Mouse (Mus musculus) MEL (cell line): Measurements from ENCODE around the gene Tpmt. TPM values are rescaled to one million over a fixed set of nuclear protein-coding genes. Genes with fewer than 3 reads are reported as not detected.

Source experiments
- DNase-seq: peaks from one replicate; pipeline ENCODE4 v3.0.0; 2011; ENCODE audit warnings: low read depth, low spot score
- H3K27ac ChIP-seq: 2 replicates; pipeline ENCODE4 v1.5.1; 2012; ENCODE audit warnings: low read depth, mild to moderate bottlenecking, control low read depth, low read length, moderate library complexity; ENCODE audit not compliant: control insufficient read depth
- H3K27me3 ChIP-seq, 2 experiments: fragments of 150-350 bp in 1 of 2; sonication (generic) in 1 of 2; 2 replicates each; pipeline ENCODE4 v1.6.1; 2012; ENCODE audit warnings: low read length in 2 of 2, mild to moderate bottlenecking in 2 of 2, improper control_type of control experiment in 1 of 2, moderate library complexity in 1 of 2; ENCODE audit not compliant: insufficient read depth in 2 of 2, control insufficient read depth in 1 of 2
- H3K36me3 ChIP-seq, 2 experiments: 2 replicates each; pipeline ENCODE4 v1.6.1; 2012 to 2014; ENCODE audit warnings: low read length in 2 of 2, improper control_type of control experiment in 1 of 2, inconsistent platforms in 1 of 2, mild to moderate bottlenecking in 1 of 2; ENCODE audit not compliant: insufficient read depth in 2 of 2, control insufficient read depth in 1 of 2
- H3K4me1 ChIP-seq, 2 experiments: fragments of 150-350 bp in 1 of 2; sonication (generic) in 1 of 2; 2 replicates each; pipeline ENCODE4 v1.6.1; 2012; ENCODE audit warnings: low read length in 2 of 2, improper control_type of control experiment in 1 of 2, mild to moderate bottlenecking in 1 of 2; ENCODE audit not compliant: insufficient read depth in 2 of 2, control insufficient read depth in 1 of 2
- H3K4me3 ChIP-seq, 2 experiments: fragments of 150-350 bp in 1 of 2; sonication (generic) in 1 of 2; 2 replicates each; pipeline ENCODE4 v1.5.1; 2012; ENCODE audit warnings: low read depth in 2 of 2, low read length in 2 of 2, mild to moderate bottlenecking in 2 of 2, moderate library complexity in 2 of 2, control low read depth in 1 of 2, improper control_type of control experiment in 1 of 2; ENCODE audit not compliant: control insufficient read depth in 1 of 2, insufficient read depth in 1 of 2
- H3K79me2 ChIP-seq: 2 replicates; pipeline ENCODE4 v1.6.1; 2012; ENCODE audit warnings: mild to moderate bottlenecking, low read length, moderate library complexity; ENCODE audit not compliant: control insufficient read depth, poor library complexity, insufficient read depth
- H3K9ac ChIP-seq: 2 replicates; pipeline ENCODE4 v1.6.1; 2012; ENCODE audit warnings: low read depth, mild to moderate bottlenecking, control low read depth, low read length, moderate library complexity; ENCODE audit not compliant: control insufficient read depth, poor library complexity, severe bottlenecking
- H3K9me3 ChIP-seq: fragments of 150-350 bp; sonication (generic); replicated peaks from 2 replicates; pipeline ENCODE4 v1.6.1; 2012; ENCODE audit warnings: mild to moderate bottlenecking, low read length, improper control_type of control experiment, moderate library complexity; ENCODE audit not compliant: insufficient read depth
- CHD1 ChIP-seq: IDR thresholded peaks from 2 replicates; pipeline ENCODE4 v1.6.1; 2012; ENCODE audit warnings: low read depth, mild to moderate bottlenecking, inconsistent platforms, low read length, improper control_type of control experiment
- CHD2 ChIP-seq: IDR thresholded peaks from 2 replicates; pipeline ENCODE4 v1.6.1; 2011; ENCODE audit warnings: low read length, improper control_type of control experiment
- E2F4 ChIP-seq: IDR thresholded peaks from 2 replicates; pipeline ENCODE4 v1.6.1; 2011; ENCODE audit warnings: low read depth, low read length, improper control_type of control experiment, borderline replicate concordance
- ELF1 ChIP-seq: IDR thresholded peaks from 2 replicates; pipeline ENCODE4 v1.6.1; 2014; ENCODE audit warnings: low read depth, mild to moderate bottlenecking, inconsistent platforms, low read length, improper control_type of control experiment, moderate library complexity
- JUND ChIP-seq: IDR thresholded peaks from 2 replicates; pipeline ENCODE4 v1.6.1; 2011; ENCODE audit warnings: low read depth, mild to moderate bottlenecking, improper control_type of control experiment, low read length
- KAT2A ChIP-seq: conservative IDR thresholded peaks from 2 replicates; pipeline ENCODE4 v1.6.1; 2012; ENCODE audit warnings: low read depth, low read length, improper control_type of control experiment, inconsistent platforms
- MAFK ChIP-seq: IDR thresholded peaks from 2 replicates; pipeline ENCODE4 v1.6.1; 2011; ENCODE audit warnings: low read depth, mild to moderate bottlenecking, low read length, improper control_type of control experiment, borderline replicate concordance
- MAX ChIP-seq: IDR thresholded peaks from 2 replicates; pipeline ENCODE4 v1.6.1; 2011; ENCODE audit warnings: low read length, improper control_type of control experiment
- MAZ ChIP-seq: IDR thresholded peaks from 2 replicates; pipeline ENCODE4 v1.6.1; 2012; ENCODE audit warnings: low read depth, mild to moderate bottlenecking, inconsistent platforms, low read length, improper control_type of control experiment
- MYC ChIP-seq: IDR thresholded peaks from 2 replicates; pipeline ENCODE4 v1.6.1; 2011; ENCODE audit warnings: low read depth, mild to moderate bottlenecking, low read length, improper control_type of control experiment, moderate library complexity
- NRF1 ChIP-seq: IDR thresholded peaks from 2 replicates; pipeline ENCODE4 v1.6.1; 2014; ENCODE audit warnings: low read depth, mild to moderate bottlenecking, inconsistent platforms, low read length, improper control_type of control experiment, moderate library complexity; ENCODE audit not compliant: poor library complexity, insufficient read depth, severe bottlenecking
- POLR2AphosphoS2 ChIP-seq: IDR thresholded peaks from 2 replicates; pipeline ENCODE4 v1.6.1; 2011; ENCODE audit warnings: low read length, improper control_type of control experiment
- RCOR1 ChIP-seq: IDR thresholded peaks from 2 replicates; pipeline ENCODE4 v1.6.1; 2012; ENCODE audit warnings: low read depth, mild to moderate bottlenecking, inconsistent platforms, low read length, improper control_type of control experiment
- TBP ChIP-seq: IDR thresholded peaks from 2 replicates; pipeline ENCODE4 v1.8.0; 2011; ENCODE audit warnings: low read depth, low read length, improper control_type of control experiment
- USF2 ChIP-seq, 2 experiments: IDR thresholded peaks; 2 replicates each; pipeline ENCODE4 v1.6.1; 2011 to 2012; ENCODE audit warnings: improper control_type of control experiment in 2 of 2, low read length in 2 of 2, borderline replicate concordance in 1 of 2, inconsistent platforms in 1 of 2, low read depth in 1 of 2, mild to moderate bottlenecking in 1 of 2; ENCODE audit not compliant: insufficient read depth in 1 of 2
- ZKSCAN1 ChIP-seq: IDR thresholded peaks from 2 replicates; pipeline ENCODE4 v1.6.1; 2012; ENCODE audit warnings: low read depth, mild to moderate bottlenecking, inconsistent platforms, low read length, improper control_type of control experiment, moderate library complexity
- ZNF384 ChIP-seq: IDR thresholded peaks from 2 replicates; pipeline ENCODE4 v1.6.1; 2012; ENCODE audit warnings: low read depth, mild to moderate bottlenecking, inconsistent platforms, low read length, improper control_type of control experiment
- polyA plus RNA-seq, 2 experiments: library from polyadenylated mRNA; stranded (reverse) in 1 of 2; unstranded in 1 of 2; fragments of >175 nt in 1 of 2; fragments of >200 nt in 1 of 2; gene quantifications; 2 replicates each; pipeline versions ENCODE4 v1.2.1 to v1.2.4; 2012; ENCODE audit warnings: low replicate concordance in 2 of 2, low read depth in 1 of 2; ENCODE audit not compliant: insufficient read length in 2 of 2, insufficient read depth in 1 of 2, missing spikeins in 1 of 2
- total RNA-seq: library from RNA; depleted of rRNA; stranded (reverse); fragments of 300-350 nt; gene quantifications from 2 replicates; pipeline ENCODE4 v1.2.3, GENCODE M21; 2012

The Tpmt gene
- total and polyA plus RNA-seq, 3 experiments: 2.5 to 3.9 TPM; not detected in 1

GRCm38 (mm10) chr13:46986208-46986607 lies 58.3 kb downstream of the Tpmt start:
- Histone ChIP-seq H3K9me3 (no peaks in the 10 kb centered on the region), H3K27ac (no peak overlapping the region), H3K9ac (no peak overlapping the region), H3K36me3 (no peaks in the 10 kb centered on the region), H3K27me3 (no peaks in the 10 kb centered on the region; a peak in 1 of 4 replicates), H3K4me3 (no peak overlapping the region), H3K4me1 (no peaks in the 10 kb centered on the region), H3K79me2 (no peaks in the 10 kb centered on the region)
- no peak for TF ChIP-seq NRF1
- no peak for TF ChIP-seq JUND
- TF ChIP-seq MYC: no peak
- TF ChIP-seq POLR2AphosphoS2: no peak
- no peak for TF ChIP-seq CHD1
- no peak for TF ChIP-seq USF2 (IDR thresholded peaks at IDR 0.05; ENCODE audit: borderline replicate concordance in 1 of 2, insufficient read depth in 1 of 2, low read depth in 1 of 2, low read length in 2 of 2)
- TF ChIP-seq RCOR1: no peak
- DNase-seq: no peak

- Histone ChIP-seq H3K4me3 (no peak overlapping the region), H3K79me2 (no peaks in the 10 kb centered on the region), H3K27ac (no peak overlapping the region), H3K36me3 (peaks cover 0 to 16% of the 10 kb centered on the region in 2 experiments; a peak in 2 of 4 replicates), H3K4me1 (peaks cover 0 to 14% of the 10 kb centered on the region in 2 experiments; a peak in 2 of 4 replicates), H3K9me3 (no peaks in the 10 kb centered on the region), H3K9ac (no peak overlapping the region), H3K27me3 (no peaks in the 10 kb centered on the region; a peak in 1 of 4 replicates)
- TF ChIP-seq E2F4: no peak
- no peak for TF ChIP-seq MAZ
- TF ChIP-seq MAFK: no peak
- no peak for TF ChIP-seq ELF1
- no peak for TF ChIP-seq MAX
- TF ChIP-seq ZKSCAN1: no peak
- TF ChIP-seq RCOR1: no peak
- no peak for TF ChIP-seq CHD2
- TF ChIP-seq ZNF384: no peak
- no peak for TF ChIP-seq JUND
- no peak for TF ChIP-seq TBP
- no peak for TF ChIP-seq KAT2A
- DNase-seq: peak; percentile 26
These were observed 60.7 kb downstream of the Tpmt start for GRCm38 (mm10) chr13:46983878-46984277.
